Mouse (Mus musculus): ENCODE data around the gene Mrrf. TPM values are rescaled to one million over a fixed set of nuclear protein-coding genes. Genes with fewer than 3 reads are reported as not detected.
"Not testable (repeated sequence)": the region's sequence is repeated elsewhere in the genome, so short reads cannot be mapped to it uniquely, and the experiment has no call there.

The Mrrf gene
- polyA plus RNA-seq, 1 experiment from 2014 or later, result 29.8 TPM

DNA sequence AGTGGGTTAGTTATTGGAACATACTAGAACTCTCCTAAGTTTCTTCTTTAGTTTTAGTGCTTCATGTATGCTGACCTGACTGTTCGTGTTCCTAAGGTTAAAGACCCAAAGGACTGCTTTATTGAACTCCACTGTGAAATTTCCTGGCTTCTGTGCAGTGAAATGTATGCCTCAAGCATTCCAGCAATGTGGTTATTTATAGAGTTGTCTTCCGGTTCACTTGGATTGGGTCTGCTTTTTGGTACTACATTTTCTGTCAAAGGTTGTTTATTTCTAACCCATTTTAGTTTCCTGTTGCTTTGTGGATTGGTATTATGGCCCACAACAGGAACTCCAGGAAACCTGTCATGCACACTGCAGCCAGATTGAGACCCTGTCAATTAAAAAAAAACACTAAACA is 2.9 kb downstream of the Mrrf start:
- Histone ChIP-seq H3K27me3 (replicated peaks) (no peaks in the 10 kb centered on the region), H3K4me1 (peaks cover 39% of the 10 kb centered on the region), H3K9ac (no peak overlapping the region), H3K27ac (replicated peaks) (peak overlapping the region; percentile 70), H3K36me3 (peaks cover 38% of the 10 kb centered on the region), H3K4me3 (no peak overlapping the region), H3K9me3 (no peaks in the 10 kb centered on the region), H3K4me2 (peak overlapping the region; percentile 21)
- WGBS, result 23% methylated on average over 2 of the region's 2 CpGs
- ATAC-seq (ENCODE audit: extremely low read depth, insufficient number of reproducible peaks, low FRiP score, low TSS enrichment), result no peak

DNA sequence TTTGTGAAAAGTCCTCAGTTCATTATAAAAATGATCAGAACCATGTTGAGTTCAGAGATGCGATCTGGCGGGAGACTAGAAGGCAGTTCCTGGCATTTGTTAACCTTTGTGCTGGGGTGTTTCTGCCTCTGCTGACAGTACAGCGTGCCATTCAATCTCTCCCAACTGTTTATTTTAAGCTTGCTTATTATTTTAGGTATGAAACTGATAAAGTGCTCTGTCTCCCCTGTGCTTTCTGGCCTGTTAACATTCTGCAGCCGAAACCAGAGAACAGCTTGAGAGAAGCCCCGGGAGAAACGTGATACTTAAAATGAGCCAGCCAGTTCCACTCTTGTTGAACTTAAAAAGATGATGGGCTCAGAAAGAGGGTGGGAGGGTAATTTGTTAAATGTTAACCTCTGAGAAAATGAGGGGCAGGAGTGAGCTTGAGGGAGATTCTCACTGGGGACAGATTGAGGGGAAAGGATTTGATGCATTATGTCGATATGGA is 12.7 kb downstream of the Mrrf start:
- ATAC-seq (ENCODE audit: extremely low read depth, insufficient number of reproducible peaks, low FRiP score, low TSS enrichment), result no peak
- Histone ChIP-seq H3K4me1 (peaks cover 20% of the 10 kb centered on the region), H3K36me3 (peaks cover 28% of the 10 kb centered on the region), H3K27me3 (replicated peaks) (no peaks in the 10 kb centered on the region), H3K4me2 (peak overlapping the region; percentile 21), H3K27ac (replicated peaks) (peak overlapping the region; percentile 86), H3K9me3 (no peaks in the 10 kb centered on the region), H3K4me3 (no peak overlapping the region), H3K9ac (peak overlapping the region; percentile 47; the same call in 1 of the 2 replicates)
- 41% methylated on average over 7 of the region's 7 CpGs for WGBS

DNA sequence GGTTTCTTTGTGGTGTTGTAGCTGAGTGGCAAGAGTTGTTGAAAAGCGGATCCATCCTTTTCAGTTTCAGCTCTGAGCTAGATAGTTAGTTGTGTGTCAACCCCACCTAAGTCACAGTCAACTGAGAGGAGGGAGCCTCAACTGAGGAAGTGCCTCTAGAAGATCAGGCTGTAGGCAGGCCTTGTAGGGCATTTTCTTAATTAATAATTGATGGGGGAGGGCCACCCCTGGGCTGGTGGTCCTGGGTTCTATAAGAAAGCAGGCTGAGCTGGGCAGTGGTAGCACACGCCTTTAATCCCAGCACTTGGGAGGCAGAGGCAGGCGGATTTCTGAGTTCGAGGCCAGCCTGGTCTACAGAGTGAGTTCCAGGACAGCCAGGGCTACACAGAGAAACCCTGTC is 16.2 kb downstream of the Mrrf start:
- H3K4me3 ChIP-seq; H3K27me3 ChIP-seq (replicated peaks); H3K27ac ChIP-seq (replicated peaks); ATAC-seq (ENCODE audit: extremely low read depth, insufficient number of reproducible peaks, low FRiP score, low TSS enrichment); H3K4me2 ChIP-seq; H3K9me3 ChIP-seq; H3K9ac ChIP-seq: not testable (repeated sequence)
- peaks cover 54% of the 10 kb centered on the region for H3K36me3 ChIP-seq
- 90% methylated on average over 4 of the region's 4 CpGs for WGBS
- H3K4me1 ChIP-seq, result peaks cover 20% of the 10 kb centered on the region

DNA sequence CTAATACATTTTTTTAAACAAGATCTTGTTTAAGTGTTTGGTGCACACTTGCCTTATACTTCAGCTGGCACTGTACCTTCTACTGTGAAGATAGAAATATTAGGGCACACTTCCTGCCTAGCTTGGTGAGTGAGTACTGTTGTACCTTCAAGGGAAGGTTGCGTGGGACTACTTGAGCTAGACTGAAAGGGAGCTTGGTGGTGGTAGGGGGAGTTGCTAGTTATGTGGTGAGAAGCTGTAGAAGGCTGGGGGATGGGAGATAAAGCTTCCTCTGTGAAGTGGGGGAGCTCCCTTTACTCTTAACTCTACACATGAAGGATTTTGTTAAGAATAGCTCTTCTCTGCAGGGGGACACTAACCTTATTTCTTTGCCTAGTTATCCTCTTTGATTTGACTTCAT is 21.3 kb downstream of the Mrrf start:
- no peaks in the 10 kb centered on the region for H3K9me3 ChIP-seq
- H3K36me3 ChIP-seq, result peaks cover 72% of the 10 kb centered on the region
- H3K4me2 ChIP-seq, result no peak overlapping the region
- no peak overlapping the region for H3K9ac ChIP-seq
- no peak overlapping the region for H3K4me3 ChIP-seq
- H3K27me3 ChIP-seq (replicated peaks), result no peaks in the 10 kb centered on the region
- no peak for ATAC-seq (ENCODE audit: extremely low read depth, insufficient number of reproducible peaks, low FRiP score, low TSS enrichment)
- no peak overlapping the region for H3K27ac ChIP-seq (replicated peaks)
- WGBS, result 81% methylated on average over 1 of the region's 1 CpGs
- no peaks in the 10 kb centered on the region for H3K4me1 ChIP-seq

DNA sequence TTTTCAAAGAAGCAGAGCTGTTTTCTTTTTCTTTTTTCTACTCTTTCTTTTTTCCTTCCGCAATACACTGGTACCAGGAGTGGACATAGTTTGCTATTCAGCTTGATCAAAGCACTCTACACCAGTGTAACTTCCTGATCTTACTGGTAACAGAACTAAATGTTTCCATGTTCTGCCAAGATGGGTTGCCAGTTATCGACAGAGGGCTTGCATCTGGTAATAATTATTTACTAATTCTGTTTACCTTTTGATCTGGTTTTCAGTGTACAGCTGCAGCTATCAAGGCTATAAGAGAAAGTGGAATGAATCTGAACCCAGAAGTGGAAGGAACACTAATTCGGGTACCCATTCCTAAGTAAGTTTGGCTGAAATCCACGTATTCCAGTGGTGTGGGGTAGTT is 23.1 kb downstream of the Mrrf start:
- Histone ChIP-seq H3K27ac (replicated peaks) (no peak overlapping the region), H3K9ac (no peak overlapping the region), H3K4me3 (no peak overlapping the region), H3K27me3 (replicated peaks) (no peaks in the 10 kb centered on the region), H3K9me3 (no peaks in the 10 kb centered on the region), H3K36me3 (peaks cover 73% of the 10 kb centered on the region), H3K4me1 (no peaks in the 10 kb centered on the region), H3K4me2 (no peak overlapping the region)
- no peak for ATAC-seq (ENCODE audit: extremely low read depth, insufficient number of reproducible peaks, low FRiP score, low TSS enrichment)
- WGBS, result 82% methylated on average over 4 of the region's 4 CpGs

DNA sequence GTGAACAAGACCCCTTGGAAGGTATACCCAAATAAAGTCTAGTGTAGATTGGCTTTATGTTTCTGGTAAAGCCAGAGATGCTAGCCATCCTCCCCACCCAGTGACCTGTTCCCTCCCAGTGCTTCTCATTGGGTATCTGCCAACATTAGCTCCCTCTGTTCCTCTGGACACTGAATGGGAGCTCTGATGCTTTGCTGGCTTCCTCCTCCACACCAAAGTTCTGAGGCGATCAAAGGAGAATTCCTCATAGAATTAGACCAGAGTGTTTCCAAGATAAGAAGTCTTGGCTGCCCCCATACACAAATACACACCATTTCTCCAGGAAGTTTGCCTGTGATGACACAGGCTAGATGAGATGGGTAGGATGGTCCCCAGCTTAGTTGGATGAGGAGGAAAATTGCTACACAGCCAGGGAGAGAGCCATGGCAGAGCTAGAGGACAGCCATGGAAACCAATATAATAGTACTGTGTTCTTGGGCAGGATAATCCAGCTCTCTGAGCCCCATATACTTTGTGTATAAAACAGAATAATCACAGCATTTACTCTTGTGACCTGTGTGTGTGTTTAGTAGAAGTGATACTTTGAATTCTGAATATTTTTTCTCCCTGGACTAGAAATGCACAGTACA is 31.9 kb downstream of the Mrrf start:
- Histone ChIP-seq H3K27ac (replicated peaks) (peak overlapping the region; percentile 21; the same call in 1 of the 2 replicates), H3K9me3 (no peaks in the 10 kb centered on the region), H3K4me2 (no peak overlapping the region), H3K4me1 (peaks cover 26% of the 10 kb centered on the region), H3K9ac (no peak overlapping the region), H3K36me3 (peaks cover 40% of the 10 kb centered on the region), H3K4me3 (no peak overlapping the region), H3K27me3 (replicated peaks) (no peaks in the 10 kb centered on the region)
- no peak for ATAC-seq (ENCODE audit: extremely low read depth, insufficient number of reproducible peaks, low FRiP score, low TSS enrichment)
- WGBS, result 58% methylated on average over 1 of the region's 1 CpGs

DNA sequence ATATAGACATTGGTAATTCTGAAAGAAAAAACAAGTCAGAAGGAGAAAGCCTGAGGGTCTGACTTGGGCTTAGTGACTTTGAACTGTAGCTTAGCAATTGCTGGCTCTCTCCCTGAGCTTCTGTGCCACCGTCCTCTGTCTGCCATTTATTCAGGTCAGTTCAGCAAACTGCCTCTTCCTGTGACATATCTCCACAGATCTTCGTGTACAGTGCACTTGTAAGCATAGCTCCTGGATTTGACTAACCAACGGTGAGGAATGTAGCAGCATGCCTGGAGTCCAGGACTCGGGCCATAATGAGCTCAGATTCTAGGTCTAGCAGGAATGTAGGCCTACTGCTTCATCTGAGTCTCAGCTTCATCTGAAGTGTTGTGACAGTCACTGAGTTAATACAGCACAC is 33.0 kb downstream of the Mrrf start:
- H3K27ac ChIP-seq (replicated peaks), result no peak overlapping the region
- H3K27me3 ChIP-seq (replicated peaks), result no peaks in the 10 kb centered on the region
- H3K4me1 ChIP-seq, result peaks cover 26% of the 10 kb centered on the region
- ATAC-seq (ENCODE audit: extremely low read depth, insufficient number of reproducible peaks, low FRiP score, low TSS enrichment), result no peak
- H3K4me3 ChIP-seq, result no peak overlapping the region
- H3K9me3 ChIP-seq, result no peaks in the 10 kb centered on the region
- H3K4me2 ChIP-seq, result no peak overlapping the region
- H3K36me3 ChIP-seq, result peaks cover 29% of the 10 kb centered on the region
- no peak overlapping the region for H3K9ac ChIP-seq
- 60% methylated on average over 4 of the region's 4 CpGs for WGBS

DNA sequence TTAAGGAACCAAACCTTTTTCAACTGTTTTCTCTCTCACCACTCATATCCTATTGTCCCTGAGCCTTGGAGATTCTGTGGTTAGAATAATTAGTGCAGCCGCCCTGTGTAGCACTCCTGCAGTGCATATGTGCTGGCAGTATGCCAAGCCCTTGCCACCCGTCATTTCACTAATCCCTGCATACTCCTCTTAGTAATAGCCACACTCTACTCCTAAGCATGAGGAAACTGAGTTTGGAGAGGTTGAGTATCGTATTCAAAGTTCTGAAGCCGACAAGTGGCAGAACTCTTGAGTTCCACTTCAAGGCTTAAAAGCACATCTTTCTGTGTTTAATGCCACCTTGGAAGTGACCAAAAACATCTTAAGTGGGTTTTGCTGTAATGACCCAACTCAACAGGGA is 35.9 kb downstream of the Mrrf start:
- no peaks in the 10 kb centered on the region for H3K27me3 ChIP-seq (replicated peaks)
- no peak overlapping the region for H3K9ac ChIP-seq
- no peak overlapping the region for H3K4me2 ChIP-seq
- WGBS, result 54% methylated on average over 4 of the region's 4 CpGs
- peaks cover 34% of the 10 kb centered on the region for H3K4me1 ChIP-seq
- no peak overlapping the region for H3K4me3 ChIP-seq
- no peaks in the 10 kb centered on the region for H3K9me3 ChIP-seq
- peaks cover 24% of the 10 kb centered on the region for H3K36me3 ChIP-seq
- no peak for ATAC-seq (ENCODE audit: extremely low read depth, insufficient number of reproducible peaks, low FRiP score, low TSS enrichment)
- no peak overlapping the region for H3K27ac ChIP-seq (replicated peaks)

DNA sequence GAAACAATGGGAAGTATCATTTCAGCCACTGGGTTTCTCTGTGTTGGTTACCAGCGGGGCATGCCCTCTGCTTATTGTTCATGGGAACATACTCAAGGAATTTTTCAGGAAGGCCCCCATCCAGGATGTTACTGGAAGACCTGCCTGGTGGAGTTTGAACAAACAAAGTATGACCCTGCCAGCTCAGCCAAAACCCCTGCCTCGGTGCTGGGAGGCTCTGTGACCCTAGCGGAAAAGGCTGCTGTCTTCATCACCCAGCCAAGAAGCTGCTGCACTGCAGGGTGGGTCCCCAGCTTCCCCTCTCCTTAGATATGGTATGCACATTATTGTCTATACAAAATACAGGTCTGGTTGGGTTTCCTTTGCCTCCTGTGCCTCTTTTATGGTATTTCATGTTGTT is 36.4 kb downstream of the Mrrf start:
- Histone ChIP-seq H3K4me3 (no peak overlapping the region), H3K27ac (replicated peaks) (no peak overlapping the region), H3K9me3 (no peaks in the 10 kb centered on the region), H3K27me3 (replicated peaks) (no peaks in the 10 kb centered on the region), H3K4me1 (peaks cover 31% of the 10 kb centered on the region), H3K4me2 (no peak overlapping the region), H3K9ac (no peak overlapping the region), H3K36me3 (peaks cover 28% of the 10 kb centered on the region)
- WGBS, result 82% methylated on average over 3 of the region's 3 CpGs
- ATAC-seq (ENCODE audit: extremely low read depth, insufficient number of reproducible peaks, low FRiP score, low TSS enrichment), result no peak

DNA sequence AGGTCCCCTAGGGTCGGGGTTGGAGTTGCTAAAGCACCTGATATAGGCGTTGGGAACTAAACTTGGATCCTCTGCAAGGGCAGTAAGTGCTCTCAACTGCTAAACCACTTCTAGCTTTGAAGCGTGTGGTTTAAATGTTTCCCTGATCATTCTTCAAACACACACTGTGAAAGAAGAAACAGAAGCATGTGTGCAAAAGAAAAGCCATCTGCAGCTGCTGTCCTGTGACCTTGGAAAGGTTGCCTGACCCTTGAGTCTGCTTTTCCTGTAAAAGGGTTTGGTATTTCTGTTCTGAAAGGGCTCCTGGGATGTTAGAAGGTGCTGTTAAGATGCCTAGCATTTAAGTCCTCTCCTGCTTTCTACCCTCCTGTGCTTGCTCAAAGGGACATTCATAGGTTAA is 43.3 kb downstream of the Mrrf start:
- ATAC-seq (ENCODE audit: extremely low read depth, insufficient number of reproducible peaks, low FRiP score, low TSS enrichment), result no peak
- Histone ChIP-seq H3K9me3 (no peaks in the 10 kb centered on the region), H3K4me1 (peaks cover 31% of the 10 kb centered on the region), H3K36me3 (peaks cover 40% of the 10 kb centered on the region), H3K4me2 (no peak overlapping the region), H3K27me3 (replicated peaks) (no peaks in the 10 kb centered on the region), H3K9ac (no peak overlapping the region), H3K27ac (replicated peaks) (0 out of 2 replicates have a peak overlapping the region, but pooled peaks have one; percentile 3), H3K4me3 (no peak overlapping the region)
- WGBS, result 49% methylated on average over 3 of the region's 3 CpGs

DNA sequence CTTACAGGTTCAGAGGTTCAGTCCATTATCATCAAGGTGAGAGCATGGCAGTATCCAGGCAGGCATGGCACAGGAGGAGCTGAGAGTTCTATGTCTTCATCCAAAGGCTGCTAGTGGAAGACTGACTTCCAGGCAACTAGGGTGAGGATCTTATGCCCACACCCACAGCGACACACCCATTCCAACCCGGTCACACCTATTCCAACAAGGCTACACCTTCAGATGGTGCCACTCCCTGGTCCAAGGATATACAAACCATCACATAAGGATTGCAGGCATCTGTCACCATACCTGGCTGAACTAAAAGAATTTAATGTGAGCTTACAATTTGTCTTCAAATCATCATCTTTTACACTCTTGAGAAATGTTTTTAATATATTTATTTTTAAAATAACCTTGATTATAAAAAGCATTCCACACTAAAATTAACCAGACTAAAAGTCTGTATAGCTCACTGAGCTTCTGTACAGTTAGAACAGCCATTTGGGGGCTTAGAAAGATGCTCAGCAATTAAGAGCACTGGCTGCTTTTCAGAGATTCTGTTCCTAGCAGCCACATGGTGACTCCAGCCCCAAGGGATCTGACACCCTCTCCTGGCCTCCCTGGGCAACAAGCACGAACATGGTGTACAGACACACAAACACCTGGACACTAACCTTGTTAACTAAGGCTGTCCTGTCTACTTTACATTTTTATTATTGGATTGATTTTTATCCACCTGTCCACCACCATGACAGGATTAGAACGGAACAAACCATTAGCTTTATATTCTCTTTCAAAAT is 45.6 kb downstream of the Mrrf start:
- H3K4me2 ChIP-seq; H3K27ac ChIP-seq (replicated peaks); H3K9me3 ChIP-seq; H3K4me3 ChIP-seq; H3K27me3 ChIP-seq (replicated peaks); ATAC-seq (ENCODE audit: extremely low read depth, insufficient number of reproducible peaks, low FRiP score, low TSS enrichment); H3K9ac ChIP-seq: not testable (repeated sequence)
- WGBS, result 84% methylated on average over 4 of the region's 4 CpGs
- Histone ChIP-seq H3K4me1 (peaks cover 27% of the 10 kb centered on the region), H3K36me3 (peaks cover 33% of the 10 kb centered on the region)

DNA sequence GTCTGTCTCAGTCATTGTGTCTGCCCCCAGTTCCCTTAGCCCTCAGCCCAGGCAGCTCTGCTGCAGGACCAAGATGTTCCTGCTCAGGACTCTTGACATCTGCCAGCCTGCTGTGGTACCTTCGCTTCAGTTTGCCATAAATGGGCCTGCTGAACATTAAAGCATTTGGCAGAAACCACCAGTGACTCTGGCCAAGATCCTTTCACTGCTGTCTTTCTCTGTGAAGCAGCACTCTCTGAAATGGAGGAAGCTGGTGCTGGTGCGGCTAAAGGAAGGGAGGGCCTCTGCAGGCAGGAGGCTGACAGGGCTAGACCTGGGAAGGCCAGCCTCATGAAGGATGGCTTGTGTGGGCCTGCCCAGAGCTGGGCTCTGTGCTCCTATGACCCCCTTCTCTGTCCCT is 47.1 kb downstream of the Mrrf start:
- no peak overlapping the region for H3K9ac ChIP-seq
- H3K36me3 ChIP-seq, result peaks cover 20% of the 10 kb centered on the region
- H3K4me2 ChIP-seq, result no peak overlapping the region
- H3K27ac ChIP-seq (replicated peaks), result peak overlapping the region; percentile 52
- H3K27me3 ChIP-seq (replicated peaks), result no peaks in the 10 kb centered on the region
- no peak for ATAC-seq (ENCODE audit: extremely low read depth, insufficient number of reproducible peaks, low FRiP score, low TSS enrichment)
- H3K4me3 ChIP-seq, result no peak overlapping the region
- peaks cover 26% of the 10 kb centered on the region for H3K4me1 ChIP-seq
- 48% methylated on average over 2 of the region's 2 CpGs for WGBS
- H3K9me3 ChIP-seq, result no peaks in the 10 kb centered on the region
